Mouse (Mus musculus): ENCODE measurements at regions not wholly inside any gene's neighbourhood (a gene's known extent, or its start where the extent isn't known, plus 50 kb on each side); places are given as distances from the start of the nearest gene placed in this dataset.

- TF ChIP-seq POLR2AphosphoS2 (IDR thresholded peaks at IDR 0.05; ENCODE audit: insufficient read length, low read depth): no peak
- TF ChIP-seq POLR2A (IDR thresholded peaks at IDR 0.05; ENCODE audit: insufficient read length, low read depth): no peak
- TF ChIP-seq MYOG (IDR thresholded peaks at IDR 0.05; ENCODE audit: control insufficient read depth in 1 of 3, insufficient read depth in 1 of 3, insufficient read length in 2 of 3, low read depth in 2 of 3): no peak
These were observed 174.1 kb downstream of the Snx10 start for GRCm38 (mm10) chr6:51697754-51698153.

Measured in myocyte (in vitro differentiated cells).